ENCODE assay signal across 15 mouse cellular contexts in the genomic region with DNA sequence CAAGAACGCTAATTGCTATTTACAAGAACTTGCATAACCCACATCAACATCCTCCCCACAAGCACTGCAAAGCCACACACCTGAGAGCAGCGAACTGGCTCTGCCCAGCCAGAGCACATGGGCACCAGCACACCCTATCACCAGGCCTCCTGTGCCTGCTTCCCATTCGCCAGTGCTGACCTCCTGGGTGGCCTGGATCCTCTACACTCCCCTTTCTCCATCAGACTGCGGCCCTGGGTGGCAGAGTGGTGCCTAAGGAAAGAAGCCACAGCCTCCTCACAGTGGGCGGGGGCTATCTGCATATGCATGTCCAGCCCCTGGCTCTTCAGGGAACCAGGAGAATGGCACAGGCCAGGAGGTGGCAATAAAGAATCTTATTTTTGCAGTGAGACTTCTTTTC.
A peak's percentile ranks its signal among the peaks of the same experiment; 100 is the strongest.
DNase-seq lines count a peak whose midpoint lies in the region; ATAC-seq and TF ChIP-seq lines count a peak whose summit lies in the region.
"Had no signal": no experiment of that assay in that cellular context is flagged by ENCODE, and none has a peak within 500 bp of the region (broad histone marks: within the 10 kb centered on the region; RNA-seq: fewer than 3 reads in every experiment).

No protein-coding gene starts in this region.

- ATAC-seq in liver, postnatal 0 days: peak; percentile 53
- ATAC-seq in liver, embryonic 12.5 days: no peak
- peak; percentile 40 for ATAC-seq in activated CD4-positive, CD25-positive, alpha-beta regulatory T cell, adult 4 months
- ATAC-seq in kidney, embryonic 14.5 days (ENCODE audit: low FRiP score, low TSS enrichment): peak; percentile 61
- ATAC-seq in forebrain, embryonic 15.5 days (replicated peaks): no peak
- ATAC-seq: forebrain, embryonic 14.5 days; midbrain, embryonic 15.5 days had no signal

- no peak overlapping the region for H3K9ac ChIP-seq in liver, postnatal 0 days (replicated peaks)
- no peak overlapping the region for H3K9ac ChIP-seq in liver, embryonic 12.5 days
- no peak overlapping the region for H3K9ac ChIP-seq in kidney, embryonic 14.5 days (ENCODE audit: low read depth, low read length)
- H3K9ac ChIP-seq in forebrain, embryonic 15.5 days (replicated peaks): no peak overlapping the region
- H3K9ac ChIP-seq: heart, embryonic 12.5 days; lung, embryonic 15.5 days; midbrain, embryonic 15.5 days had no signal

- no peaks in the 10 kb centered on the region for H3K9me3 ChIP-seq in liver, postnatal 0 days (ENCODE audit: low read length)
- H3K9me3 ChIP-seq in liver, embryonic 12.5 days (replicated peaks): no peaks in the 10 kb centered on the region
- H3K9me3 ChIP-seq in kidney, embryonic 14.5 days (ENCODE audit: control insufficient read depth, low read length): no peaks in the 10 kb centered on the region
- no peaks in the 10 kb centered on the region for H3K9me3 ChIP-seq in forebrain, embryonic 15.5 days
- H3K9me3 ChIP-seq: heart, embryonic 12.5 days; lung, embryonic 15.5 days; midbrain, embryonic 15.5 days had no signal

- H3K4me1 ChIP-seq in liver, postnatal 0 days (ENCODE audit: insufficient read depth): peaks cover 14% of the 10 kb centered on the region
- no peaks in the 10 kb centered on the region for H3K4me1 ChIP-seq in liver, embryonic 12.5 days
- H3K4me1 ChIP-seq in kidney, embryonic 14.5 days (ENCODE audit: control insufficient read depth, insufficient read depth, low read length): peaks cover 3% of the 10 kb centered on the region; the same call in 1 of the 2 replicates
- H3K4me1 ChIP-seq in forebrain, embryonic 15.5 days: no peaks in the 10 kb centered on the region
- H3K4me1 ChIP-seq: midbrain, embryonic 15.5 days had no signal

- no peaks in the 10 kb centered on the region for H3K36me3 ChIP-seq in liver, postnatal 0 days (replicated peaks; ENCODE audit: insufficient read depth, low read length)
- H3K36me3 ChIP-seq in liver, embryonic 12.5 days: no peaks in the 10 kb centered on the region
- H3K36me3 ChIP-seq in kidney, embryonic 14.5 days (ENCODE audit: control insufficient read depth, insufficient read depth, low read length): no peaks in the 10 kb centered on the region
- no peaks in the 10 kb centered on the region for H3K36me3 ChIP-seq in forebrain, embryonic 15.5 days
- H3K36me3 ChIP-seq: heart, embryonic 12.5 days; lung, embryonic 15.5 days; midbrain, embryonic 15.5 days had no signal

- H3K4me3 ChIP-seq in liver, postnatal 0 days (ENCODE audit: low read depth, low read length): no peak overlapping the region
- H3K4me3 ChIP-seq in liver, embryonic 12.5 days: no peak overlapping the region
- no peak overlapping the region for H3K4me3 ChIP-seq in kidney, embryonic 14.5 days (ENCODE audit: low read length)
- H3K4me3 ChIP-seq in forebrain, embryonic 15.5 days: no peak overlapping the region
- H3K4me3 ChIP-seq: heart, embryonic 12.5 days; lung, embryonic 15.5 days; midbrain, embryonic 15.5 days had no signal

- 61% methylated on average over 5 of the region's 5 CpGs for WGBS in liver, postnatal 0 days (ENCODE audit: insufficient replicate concordance)
- WGBS in liver, embryonic 12.5 days (ENCODE audit: insufficient replicate concordance): 46% methylated on average over 5 of the region's 5 CpGs
- WGBS in kidney, embryonic 14.5 days: 38% methylated on average over 5 of the region's 5 CpGs
- WGBS in forebrain, embryonic 15.5 days: 42% methylated on average over 5 of the region's 5 CpGs

- no peaks in the 10 kb centered on the region for H3K27me3 ChIP-seq in liver, postnatal 0 days (ENCODE audit: insufficient read depth, low read length)
- no peaks in the 10 kb centered on the region; the same call in 1 of the 2 replicates for H3K27me3 ChIP-seq in liver, embryonic 12.5 days (replicated peaks)
- H3K27me3 ChIP-seq in kidney, embryonic 14.5 days (ENCODE audit: control insufficient read depth, insufficient read depth, low read length): no peaks in the 10 kb centered on the region; the same call in 1 of the 2 replicates
- H3K27me3 ChIP-seq in forebrain, embryonic 15.5 days: no peaks in the 10 kb centered on the region
- H3K27me3 ChIP-seq: heart, embryonic 12.5 days; lung, embryonic 15.5 days; midbrain, embryonic 15.5 days had no signal

- H3K4me2 ChIP-seq in liver, postnatal 0 days (ENCODE audit: low read depth, low read length): no peak overlapping the region
- H3K4me2 ChIP-seq in liver, embryonic 12.5 days: no peak overlapping the region
- H3K4me2 ChIP-seq in kidney, embryonic 14.5 days (replicated peaks; ENCODE audit: low read depth, low read length): no peak overlapping the region
- no peak overlapping the region for H3K4me2 ChIP-seq in forebrain, embryonic 15.5 days (replicated peaks)
- H3K4me2 ChIP-seq: heart, embryonic 12.5 days; lung, embryonic 15.5 days; midbrain, embryonic 15.5 days had no signal

- no peak for TF ChIP-seq CTCF in liver, postnatal 0 days (IDR thresholded peaks at IDR 0.05; ENCODE audit: low read depth)

- H3K27ac ChIP-seq in liver, postnatal 0 days (ENCODE audit: low read depth): 0 out of 2 replicates have a peak overlapping the region, but pooled peaks have one; percentile 18
- H3K27ac ChIP-seq in liver, embryonic 12.5 days: no peak overlapping the region
- H3K27ac ChIP-seq in kidney, embryonic 14.5 days (ENCODE audit: low read depth, low read length): no peak overlapping the region
- H3K27ac ChIP-seq in forebrain, embryonic 15.5 days (replicated peaks): no peak overlapping the region
- H3K27ac ChIP-seq: lung, embryonic 15.5 days; midbrain, embryonic 15.5 days had no signal

- DNase-seq in liver, postnatal 0 days: no peak
- peak; percentile 40 for DNase-seq in lung, postnatal 36 days
- no peak for DNase-seq in spleen, adult 18-20 months
- DNase-seq: adrenal gland, postnatal 10 days; cerebellum, postnatal 25 days; gastrocnemius, postnatal 25 days; thymus, postnatal 14 days had no signal

- no peak for TF ChIP-seq EP300 in liver, postnatal 0 days (IDR thresholded peaks at IDR 0.05; ENCODE audit: low read depth)

Comparison
In these comparisons a context has a peak if more than half of its experiments do, and no peak if none do; other contexts are left out.
1. ATAC-seq: peak in liver, postnatal 0 days (single experiment), activated CD4-positive, CD25-positive, alpha-beta regulatory T cell, adult 4 months (single experiment) and kidney, embryonic 14.5 days (single experiment); none in liver, embryonic 12.5 days (single experiment) and forebrain, embryonic 15.5 days (single experiment).